Mouse (Mus musculus): ENCODE results near the gene Izumo2. TPM values are rescaled to one million over a fixed set of nuclear protein-coding genes. Genes with fewer than 3 reads are reported as not detected.

The Izumo2 gene
- total and polyA plus RNA-seq, 3 experiments = not detected

- no peaks in the 10 kb centered on the region for H3K4me1 ChIP-seq (ENCODE audit: control insufficient read depth in 1 of 2, insufficient read depth in 2 of 2, low read length in 2 of 2)
- no peak overlapping the region for H3K4me3 ChIP-seq (ENCODE audit: control insufficient read depth in 1 of 2, insufficient read depth in 1 of 2, low read depth in 2 of 2, low read length in 2 of 2)
- no peak overlapping the region for H3K9ac ChIP-seq (ENCODE audit: control insufficient read depth, low read depth, low read length, poor library complexity, severe bottlenecking)
- H3K9me3 ChIP-seq (replicated peaks; ENCODE audit: insufficient read depth, low read length) = no peaks in the 10 kb centered on the region
- no peaks in the 10 kb centered on the region for H3K79me2 ChIP-seq (ENCODE audit: control insufficient read depth, insufficient read depth, low read length, poor library complexity)
- peak; percentile 30 for DNase-seq (ENCODE audit: low read depth, low spot score)
- TF ChIP-seq MEF2A (IDR thresholded peaks at IDR 0.05; ENCODE audit: extremely low read depth, insufficient replicate concordance, low read depth, low read length, poor library complexity, severe bottlenecking) (no peak), MYC (IDR thresholded peaks at IDR 0.05; ENCODE audit: low read depth, low read length) (no peak), GABPA (IDR thresholded peaks at IDR 0.05; ENCODE audit: low read depth, low read length) (no peak), UBTF (IDR thresholded peaks at IDR 0.05; ENCODE audit: borderline replicate concordance, insufficient read depth, low read depth, low read length) (no peak), TCF12 (IDR thresholded peaks at IDR 0.05; ENCODE audit: low read depth, low read length) (no peak), NELFE (IDR thresholded peaks at IDR 0.05; ENCODE audit: low read depth, low read length) (no peak), RCOR1 (IDR thresholded peaks at IDR 0.05; ENCODE audit: low read depth, low read length) (no peak), BHLHE40 (IDR thresholded peaks at IDR 0.05; ENCODE audit: borderline replicate concordance, low read depth, low read length) (no peak), HCFC1 (IDR thresholded peaks at IDR 0.05; ENCODE audit: low read depth, low read length) (no peak), KAT2A (conservative IDR thresholded peaks at IDR 0.05; ENCODE audit: low read depth, low read length) (no peak), MAFK (IDR thresholded peaks at IDR 0.05; ENCODE audit: borderline replicate concordance, low read depth, low read length) (no peak), POLR2AphosphoS2 (IDR thresholded peaks at IDR 0.05; ENCODE audit: low read length) (no peak), CHD1 (IDR thresholded peaks at IDR 0.05; ENCODE audit: low read depth, low read length) (no peak), USF2 (IDR thresholded peaks at IDR 0.05; ENCODE audit: borderline replicate concordance in 1 of 2, insufficient read depth in 1 of 2, low read depth in 1 of 2, low read length in 2 of 2) (no peak), ZC3H11A (IDR thresholded peaks at IDR 0.05; ENCODE audit: low read depth, low read length) (no peak), SIN3A (IDR thresholded peaks at IDR 0.05; ENCODE audit: low read length) (no peak), EP300 (IDR thresholded peaks at IDR 0.05; ENCODE audit: low read depth in 1 of 2, low read length in 2 of 2) (no peak), MYB (IDR thresholded peaks at IDR 0.05; ENCODE audit: low read depth, low read length) (no peak)
- no peaks in the 10 kb centered on the region for H3K36me3 ChIP-seq (ENCODE audit: control insufficient read depth in 1 of 2, insufficient read depth in 2 of 2, low read length in 2 of 2)
- H3K27ac ChIP-seq (ENCODE audit: control insufficient read depth, low read depth, low read length) = no peak overlapping the region
- peaks cover 0 to 4% of the 10 kb centered on the region in 2 experiments; a peak in 2 of 4 replicates for H3K27me3 ChIP-seq (ENCODE audit: control insufficient read depth in 1 of 2, insufficient read depth in 2 of 2, low read length in 2 of 2)
Observed at GRCm38 (mm10) chr7:44726343-44726742, 17.8 kb downstream of the Izumo2 start.

GRCm38 (mm10) chr7:44727151-44727550 lies 18.6 kb downstream of the Izumo2 start:
- Histone ChIP-seq H3K4me3 (ENCODE audit: control insufficient read depth in 1 of 2, insufficient read depth in 1 of 2, low read depth in 2 of 2, low read length in 2 of 2) (no peak overlapping the region), H3K27me3 (ENCODE audit: control insufficient read depth in 1 of 2, insufficient read depth in 2 of 2, low read length in 2 of 2) (peaks cover 0 to 4% of the 10 kb centered on the region in 2 experiments; a peak in 2 of 4 replicates), H3K79me2 (ENCODE audit: control insufficient read depth, insufficient read depth, low read length, poor library complexity) (no peaks in the 10 kb centered on the region), H3K4me1 (ENCODE audit: control insufficient read depth in 1 of 2, insufficient read depth in 2 of 2, low read length in 2 of 2) (no peaks in the 10 kb centered on the region), H3K9ac (ENCODE audit: control insufficient read depth, low read depth, low read length, poor library complexity, severe bottlenecking) (no peak overlapping the region), H3K36me3 (ENCODE audit: control insufficient read depth in 1 of 2, insufficient read depth in 2 of 2, low read length in 2 of 2) (no peaks in the 10 kb centered on the region), H3K27ac (ENCODE audit: control insufficient read depth, low read depth, low read length) (no peak overlapping the region), H3K9me3 (replicated peaks; ENCODE audit: insufficient read depth, low read length) (no peaks in the 10 kb centered on the region)
- DNase-seq (ENCODE audit: low read depth, low spot score) = no peak
- TF ChIP-seq HCFC1 (IDR thresholded peaks at IDR 0.05; ENCODE audit: low read depth, low read length) = no peak
- no peak for TF ChIP-seq ELF1 (IDR thresholded peaks at IDR 0.05; ENCODE audit: low read depth, low read length)
- no peak for TF ChIP-seq ZNF384 (IDR thresholded peaks at IDR 0.05; ENCODE audit: low read depth, low read length)
- TF ChIP-seq MXI1 (IDR thresholded peaks at IDR 0.05; ENCODE audit: low read depth, low read length) = no peak
- TF ChIP-seq EP300 (IDR thresholded peaks at IDR 0.05; ENCODE audit: low read depth in 1 of 2, low read length in 2 of 2) = no peak
- no peak for TF ChIP-seq JUND (IDR thresholded peaks at IDR 0.05; ENCODE audit: low read depth, low read length)

Data from MEL (cell line).